Mouse (Mus musculus) cerebellum, postnatal 36 days (tissue): Measurements from ENCODE around the gene Mcpt4.
A peak's percentile ranks its signal among the peaks of the same experiment; 100 is the strongest.
"Not testable (repeated sequence)": the region's sequence is repeated elsewhere in the genome, so short reads cannot be mapped to it uniquely, and the experiment has no call there.

Experiments used
- DNase-seq, 2 experiments: peaks; one replicate each; pipeline ENCODE4 v3.0.0; 2021 to 2022; ENCODE audit warnings: mixed read lengths in 2 of 2

Gene Mcpt4

DNA sequence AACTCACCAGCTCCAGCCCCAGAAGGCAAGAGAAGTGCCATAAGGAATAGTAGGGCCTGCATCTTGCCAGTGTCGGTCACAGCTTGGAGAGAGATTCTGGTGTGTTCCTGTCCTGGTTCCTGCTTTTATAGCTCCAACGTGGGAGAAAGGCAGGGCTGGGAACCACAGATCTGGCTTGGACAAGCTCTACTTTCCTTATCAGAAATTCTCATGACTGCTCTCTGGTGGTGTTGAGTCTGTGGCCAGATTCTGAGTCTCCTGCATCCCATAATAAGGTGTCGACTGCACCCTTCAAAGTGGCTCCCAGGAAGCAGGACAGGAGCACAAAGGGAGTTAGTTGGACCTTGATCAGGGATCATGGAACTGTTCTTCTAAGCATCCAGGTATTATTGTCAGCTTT lies at the start of gene Mcpt4:
Mcpt4 (minus strand) TSS at position 101 of the 400 bp plus-strand sequence.
- DNase-seq: not testable (repeated sequence)

DNA sequence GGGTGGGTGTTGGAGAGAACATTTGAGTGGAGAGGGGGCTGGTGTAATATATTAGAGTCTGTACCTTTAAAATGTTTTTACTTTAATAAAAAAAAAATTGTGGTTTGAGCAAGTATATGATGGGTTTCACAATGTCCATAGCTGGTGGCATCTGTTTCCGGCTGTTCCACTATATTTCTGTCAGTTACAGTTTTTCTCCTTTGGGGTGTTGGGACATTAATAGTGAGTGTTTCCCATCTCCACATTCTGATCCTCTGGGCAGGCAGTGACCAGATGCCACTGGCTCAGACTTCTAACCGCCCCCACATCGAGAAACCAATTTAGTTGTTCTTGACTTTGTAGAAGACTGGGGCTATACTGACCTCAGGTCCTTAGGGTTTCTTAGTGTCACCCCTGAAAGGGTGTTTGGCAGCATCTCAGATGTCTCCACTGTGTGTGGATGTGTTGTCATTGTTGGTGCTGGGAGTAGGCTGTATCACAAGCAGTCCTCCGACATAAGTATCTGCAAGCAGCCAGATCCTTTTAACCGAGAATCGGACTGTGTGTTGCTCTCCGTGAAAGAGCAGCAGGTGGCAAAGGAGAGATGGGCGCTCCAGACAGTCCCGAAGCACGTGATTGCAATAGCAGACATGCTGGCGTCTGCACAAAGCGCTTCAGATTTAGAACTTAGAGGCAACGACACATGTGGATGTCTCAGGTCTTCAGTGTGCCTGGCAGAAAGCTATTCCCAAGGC lies 43.5 kb upstream of the Mcpt4 start:
- DNase-seq: no peak

DNA sequence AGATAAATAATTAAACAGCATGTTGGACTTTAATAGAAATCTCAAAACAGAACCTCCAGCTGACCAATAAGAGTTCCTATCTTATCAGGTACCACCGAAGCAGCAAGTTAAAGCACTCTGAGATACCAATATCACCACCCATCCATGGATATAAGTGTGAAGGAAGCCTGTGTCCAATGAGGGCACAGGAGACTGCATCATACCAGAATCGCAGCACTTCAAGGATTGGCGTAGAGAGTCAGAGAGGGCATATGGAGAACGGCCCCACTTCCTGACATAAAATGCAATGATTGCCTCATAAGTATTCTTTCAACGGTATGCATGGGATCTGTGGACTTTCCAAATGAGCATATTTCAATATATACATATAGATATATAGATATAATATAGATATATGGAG lies 42.9 kb upstream of the Mcpt4 start:
- no peak for DNase-seq

DNA sequence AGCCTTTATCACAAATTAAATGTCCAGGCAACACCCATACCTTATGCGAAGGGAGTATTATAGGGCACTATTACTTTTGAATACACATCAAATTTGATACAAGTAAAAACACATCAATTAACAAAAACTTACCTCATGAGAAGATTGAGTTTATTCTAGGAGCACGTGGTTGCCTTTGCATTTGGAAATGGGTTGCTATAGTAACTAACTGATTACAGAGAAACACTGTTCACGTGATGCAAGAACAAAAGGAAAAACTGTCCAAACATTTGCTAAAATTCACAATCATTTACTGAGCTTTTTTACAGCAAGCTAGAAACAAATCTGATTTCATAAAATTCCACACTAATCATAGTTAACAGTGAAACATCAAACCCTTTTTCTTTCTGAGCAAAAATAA lies 41.3 kb upstream of the Mcpt4 start:
- no peak for DNase-seq

DNA sequence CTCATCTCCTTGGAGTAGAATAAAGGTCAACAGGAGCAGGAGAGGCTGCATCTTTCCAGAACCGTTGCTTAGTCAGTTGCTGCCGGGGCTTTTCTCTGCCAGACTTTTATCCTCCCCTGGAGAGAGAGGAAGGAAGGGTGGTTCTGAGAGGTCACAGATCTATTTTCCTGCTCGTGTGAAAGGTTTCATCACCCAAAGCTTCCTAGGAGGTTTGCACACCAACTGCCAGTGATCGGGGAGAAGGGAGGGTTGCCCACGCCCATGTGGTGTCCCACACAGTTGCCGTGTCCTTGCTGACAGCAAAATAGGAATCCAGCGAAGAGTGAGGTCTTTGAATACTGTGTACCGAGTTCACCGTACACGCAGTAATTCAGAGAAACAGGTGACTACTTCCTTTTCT lies 40.3 kb upstream of the Mcpt4 start, which contains the start of gene Ctsg:
Ctsg (minus strand) TSS at position 189 of the 400 bp plus-strand sequence.
- no peak for DNase-seq

DNA sequence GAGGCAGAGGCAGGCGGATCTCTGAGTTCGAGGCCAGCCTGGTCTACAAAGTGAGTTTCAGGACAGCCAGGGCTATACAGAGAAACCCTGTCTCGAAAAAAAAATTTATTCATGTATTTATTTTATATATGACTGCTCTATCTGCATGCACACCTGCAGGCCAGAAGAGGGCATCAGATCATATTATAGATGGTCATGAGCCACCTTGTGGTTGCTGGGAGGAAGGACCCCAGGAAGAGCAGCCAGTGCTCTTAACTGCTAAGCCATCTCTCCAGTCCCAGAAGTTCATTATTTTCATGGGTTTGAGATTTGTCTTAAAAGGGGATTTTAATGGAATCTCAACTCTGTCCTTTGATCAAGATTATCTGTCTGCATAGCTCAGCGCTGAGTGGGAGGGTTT lies 36.8 kb upstream of the Mcpt4 start:
- no peak for DNase-seq

DNA sequence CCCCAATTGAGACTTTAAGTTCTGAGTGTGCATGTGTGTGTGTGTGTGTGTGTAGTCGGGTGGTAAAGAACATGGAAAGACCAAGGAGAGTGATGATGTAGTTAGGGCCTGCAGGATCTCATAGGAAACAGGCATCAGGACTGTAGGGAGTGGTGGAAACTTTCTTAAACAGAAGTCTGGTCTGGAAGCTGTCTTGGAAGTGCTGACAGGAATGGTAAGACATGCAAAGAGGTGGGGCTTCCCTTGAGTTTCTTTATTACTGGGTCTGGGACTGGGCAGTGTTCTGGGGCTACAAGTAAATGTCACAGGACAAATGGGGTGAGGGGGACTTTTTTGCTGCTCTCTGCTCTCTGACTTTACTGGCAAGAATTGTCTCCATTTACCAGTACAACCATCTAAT lies 35.5 kb upstream of the Mcpt4 start:
- no peak for DNase-seq

DNA sequence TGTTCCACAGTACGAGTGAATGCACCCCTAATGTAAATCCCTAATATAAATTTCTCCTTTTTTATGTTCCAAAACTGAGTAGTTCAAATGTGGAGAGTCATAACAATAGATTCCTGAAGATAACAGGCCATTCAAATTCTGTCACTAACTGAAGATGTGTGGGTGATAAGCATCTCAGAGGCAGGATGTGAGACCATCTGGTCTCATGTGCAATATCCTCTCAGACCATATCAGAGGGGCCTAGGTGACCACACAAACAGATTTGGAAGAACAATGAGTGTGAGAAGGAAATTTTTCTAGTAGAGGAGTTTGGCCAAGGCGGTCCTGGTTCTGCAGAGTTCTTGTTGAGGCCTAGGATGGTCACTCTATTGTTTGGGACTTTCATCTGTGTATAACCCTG lies 31.2 kb upstream of the Mcpt4 start:
- DNase-seq: no peak

DNA sequence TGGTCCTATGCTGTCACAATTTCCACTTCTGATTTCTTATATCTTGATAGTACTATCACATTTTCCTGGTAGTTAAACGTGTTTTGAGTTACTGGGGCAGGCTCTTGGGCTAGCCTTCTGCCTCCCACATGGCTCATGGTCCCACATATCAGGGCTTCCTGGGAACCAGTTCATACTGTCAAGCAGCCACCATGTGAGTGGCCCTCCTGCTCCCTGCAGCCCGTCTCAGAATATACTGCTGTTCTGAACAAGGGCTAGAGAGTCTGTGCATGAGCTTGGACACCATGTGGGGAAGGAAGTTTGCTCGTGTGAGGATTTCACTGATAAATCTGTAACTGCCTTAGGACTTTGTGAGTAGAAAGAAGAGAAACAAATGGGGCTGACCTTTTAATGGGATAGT lies 24.6 kb upstream of the Mcpt4 start:
- no peak for DNase-seq

DNA sequence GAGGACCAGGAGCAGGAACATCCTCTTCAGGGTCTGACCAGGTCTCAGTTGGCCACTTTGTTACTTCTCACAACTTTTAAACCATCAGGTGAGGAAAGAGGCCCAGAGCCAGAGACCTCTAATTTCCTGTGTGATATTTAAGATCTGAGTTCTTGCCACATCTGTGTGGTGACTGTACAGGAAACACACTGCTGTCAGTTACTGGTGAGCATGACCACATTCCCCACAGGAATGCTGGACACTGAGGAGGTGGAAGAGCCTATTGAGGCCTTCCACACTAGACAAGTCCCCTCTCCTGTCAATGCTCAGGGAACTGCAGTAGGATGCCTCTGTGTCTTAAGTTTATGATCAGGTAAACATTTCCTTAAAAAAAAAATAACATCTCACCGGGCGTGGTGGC lies 23.1 kb upstream of the Mcpt4 start, which contains the start of gene Mcpt8:
Mcpt8 (minus strand) TSS at position 107 of the 400 bp plus-strand sequence.
- DNase-seq: no peak

DNA sequence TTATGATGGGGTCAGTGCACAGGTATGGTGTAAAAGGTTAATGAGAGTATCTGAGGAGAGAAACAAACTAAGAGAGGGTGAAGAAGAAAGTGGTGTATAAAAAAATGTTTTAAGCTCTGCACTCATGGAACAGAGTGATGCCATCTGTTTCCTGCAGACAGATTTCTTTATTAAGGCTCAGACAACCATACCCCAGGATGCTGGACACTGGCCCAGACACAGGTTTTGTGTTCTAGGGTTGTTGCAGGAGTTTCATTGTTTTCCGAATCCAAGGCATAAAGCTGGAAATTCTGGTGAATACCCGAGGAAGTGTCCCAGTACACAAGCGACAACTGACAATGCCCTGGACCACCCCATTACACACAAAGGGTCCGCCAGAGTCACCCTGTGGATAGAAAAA lies 19.9 kb upstream of the Mcpt4 start:
- peak; percentile 50 to 51 for DNase-seq

DNA sequence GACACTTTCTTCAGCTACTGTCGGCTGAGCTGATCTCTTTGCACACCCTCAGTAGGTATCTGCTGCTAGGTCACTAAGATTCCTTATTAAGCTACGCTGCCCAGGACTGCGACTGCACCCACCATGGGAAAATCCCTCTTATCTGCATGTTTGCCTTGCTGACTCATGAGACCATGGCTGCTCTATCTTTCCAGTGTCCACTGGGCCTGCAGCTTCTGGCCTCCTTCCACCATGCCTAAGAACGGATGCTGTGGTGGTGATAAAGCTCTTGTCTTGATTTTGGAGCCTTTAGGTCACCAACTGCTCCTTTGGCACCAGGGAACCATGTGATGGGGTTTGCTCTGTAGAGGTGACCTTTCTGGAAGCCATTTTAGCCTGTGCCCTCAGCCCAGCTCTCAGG lies 4.4 kb downstream of the Mcpt4 start:
- no peak for DNase-seq

DNA sequence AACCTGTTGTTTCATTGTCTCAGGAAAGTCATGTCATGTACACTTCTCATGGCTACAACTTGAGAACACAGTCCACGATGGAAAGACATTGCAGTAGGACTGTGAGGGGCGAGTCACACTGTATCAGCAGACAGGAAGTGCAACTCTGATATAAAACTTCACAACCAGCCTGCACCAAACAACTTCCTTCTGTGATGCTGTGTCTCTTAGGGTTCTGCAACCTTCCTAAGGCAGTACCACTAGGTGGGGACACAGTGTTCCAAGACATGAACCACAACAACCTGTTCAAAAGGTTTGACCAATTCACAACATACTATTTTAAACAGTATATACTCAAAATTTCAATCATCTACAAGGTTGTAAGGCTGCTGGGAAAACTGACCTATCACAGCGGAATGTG lies 6.7 kb downstream of the Mcpt4 start:
- DNase-seq: no peak

DNA sequence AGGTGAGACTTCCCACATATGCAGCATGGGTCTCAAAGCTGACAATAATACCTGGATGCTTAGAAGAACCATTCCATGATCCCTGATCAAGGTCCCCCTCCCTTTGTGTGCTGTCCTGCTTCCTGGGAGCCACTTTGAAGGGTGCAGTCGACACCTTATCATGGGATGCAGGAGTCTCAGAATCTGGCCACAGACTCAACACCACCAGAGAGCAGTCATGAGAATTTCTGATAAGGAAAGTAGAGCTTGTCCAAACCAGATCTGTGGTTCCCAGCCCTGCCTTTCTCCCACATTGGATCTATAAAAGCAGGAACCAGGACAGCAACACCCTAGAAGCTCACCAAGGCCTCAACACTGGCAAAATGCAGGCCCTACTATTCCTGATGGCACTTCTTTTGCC lies 20.3 kb downstream of the Mcpt4 start, which contains the start of gene Mcpt2:
Mcpt2 (plus strand) TSS at position 250 of the 400 bp plus-strand sequence.
- DNase-seq: not testable (repeated sequence)

DNA sequence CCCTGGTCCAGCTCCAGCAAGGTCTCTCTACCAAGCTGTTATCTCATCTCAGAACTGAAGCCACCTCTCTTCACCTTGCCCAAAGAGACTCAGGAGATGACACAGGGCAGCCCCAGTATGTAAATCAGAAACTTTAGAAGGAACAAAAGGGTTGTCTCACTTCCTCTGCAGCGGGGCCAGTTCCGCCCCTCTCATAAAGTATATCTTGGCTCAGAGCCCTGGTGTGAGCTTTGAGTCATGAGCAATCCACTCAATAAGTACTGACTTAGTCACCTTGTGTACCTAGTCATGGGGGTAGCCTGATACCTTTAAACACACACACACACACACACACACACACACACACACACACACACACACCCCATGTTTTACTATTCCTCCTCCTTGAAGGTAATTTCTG lies 27.7 kb downstream of the Mcpt4 start:
- no peak for DNase-seq

DNA sequence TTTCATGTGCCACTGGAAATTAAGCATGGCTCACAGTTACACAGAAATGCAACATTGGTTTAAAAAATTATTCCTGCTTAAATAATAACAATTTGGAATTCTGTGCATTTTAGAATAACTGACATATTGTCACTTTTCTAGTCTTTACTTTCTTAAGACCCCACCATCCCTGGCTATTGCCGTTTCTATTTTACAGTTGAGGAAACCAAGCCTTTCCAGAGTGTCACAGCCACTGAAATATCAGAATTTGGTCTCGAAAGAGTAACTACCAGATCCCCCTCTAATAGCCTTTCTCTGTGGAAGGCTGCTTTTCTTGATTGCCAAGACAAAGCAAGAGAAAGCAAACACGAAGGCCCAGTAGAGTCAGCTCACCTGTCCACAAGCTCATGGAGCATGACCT lies 31.7 kb downstream of the Mcpt4 start, which contains the start of gene Mcpt9:
Mcpt9 (minus strand) TSS at position 101 of the 400 bp plus-strand sequence.
- DNase-seq: not testable (repeated sequence)

DNA sequence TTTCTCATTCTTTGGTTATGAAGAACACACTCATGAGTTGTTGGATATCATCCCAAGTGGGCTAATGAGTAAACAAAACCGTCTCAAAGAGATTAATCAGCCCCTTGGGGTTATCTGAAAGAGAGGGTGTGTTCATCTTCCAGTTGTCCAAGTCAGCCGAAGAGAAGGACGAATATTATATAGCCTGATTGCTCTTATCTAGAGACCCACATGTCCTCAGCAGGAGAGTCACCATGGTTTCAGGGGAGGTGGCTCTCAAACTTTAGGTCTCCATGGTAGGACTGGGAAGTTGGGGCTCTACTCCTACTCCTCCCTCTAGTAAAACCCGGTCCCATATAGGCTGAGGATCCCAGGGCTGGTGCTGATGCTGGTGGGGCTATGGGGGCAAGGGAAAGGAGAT lies 40.8 kb downstream of the Mcpt4 start:
- DNase-seq: not testable (repeated sequence)

DNA sequence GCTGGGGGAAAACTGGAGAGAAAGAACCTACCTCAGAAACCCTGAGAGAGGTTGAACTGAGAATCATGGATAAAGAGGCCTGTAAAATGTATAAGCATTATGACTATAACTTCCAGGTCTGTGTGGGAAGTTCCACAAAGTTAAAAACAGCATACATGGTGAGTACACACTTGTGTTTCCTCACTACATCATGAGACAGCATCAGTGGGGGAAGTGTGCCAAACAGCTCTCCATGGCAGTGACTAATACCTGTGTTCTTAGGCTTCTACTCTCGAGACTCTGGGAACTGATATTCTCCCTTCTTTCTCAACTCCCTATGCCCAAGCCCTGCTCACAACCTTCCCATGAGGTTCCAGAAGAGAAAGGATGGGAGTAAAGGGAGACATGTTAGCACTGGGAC lies 42.7 kb downstream of the Mcpt4 start:
- no peak for DNase-seq

DNA sequence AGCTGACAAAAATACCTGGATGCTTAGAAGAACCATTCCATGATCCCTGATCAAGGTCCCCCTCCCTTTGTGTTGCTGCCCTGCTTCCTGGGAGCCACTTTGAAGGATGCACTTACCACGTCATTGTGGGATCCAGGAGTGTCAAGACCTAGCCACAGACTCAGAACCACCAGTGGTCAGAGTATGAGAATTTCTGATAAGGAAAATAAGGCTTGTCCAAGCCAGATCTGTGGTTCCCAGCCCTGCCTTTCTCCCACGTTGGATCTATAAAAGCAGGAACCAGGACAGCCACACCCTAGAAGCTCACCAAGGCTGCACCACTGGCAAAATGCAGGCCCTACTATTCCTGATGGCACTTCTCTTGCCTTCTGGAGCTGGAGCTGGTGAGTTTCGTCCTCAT lies 44.4 kb downstream of the Mcpt4 start, which contains the start of gene Mcpt1:
Mcpt1 (plus strand) TSS at position 301 of the 400 bp plus-strand sequence.
- not testable (repeated sequence) for DNase-seq

DNA sequence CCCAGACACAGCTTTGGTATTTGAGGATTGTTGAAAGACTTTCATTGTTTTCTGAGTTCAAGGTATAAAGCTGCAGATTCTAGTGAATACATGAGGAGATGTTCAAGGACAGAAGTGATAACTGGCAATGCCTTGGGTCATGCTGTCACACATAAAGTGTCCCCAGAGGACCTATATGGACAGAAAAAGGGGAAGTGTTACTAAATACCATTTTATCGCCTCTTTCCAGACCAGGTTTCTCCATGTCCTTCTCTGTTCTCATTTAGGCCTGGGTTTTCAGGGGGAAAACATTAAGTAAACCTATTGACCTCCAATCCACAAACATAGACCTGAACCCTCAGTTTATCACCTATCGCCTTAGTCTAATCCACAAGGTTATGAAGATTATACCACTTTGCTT lies 48.2 kb downstream of the Mcpt4 start:
- DNase-seq: no peak

DNA sequence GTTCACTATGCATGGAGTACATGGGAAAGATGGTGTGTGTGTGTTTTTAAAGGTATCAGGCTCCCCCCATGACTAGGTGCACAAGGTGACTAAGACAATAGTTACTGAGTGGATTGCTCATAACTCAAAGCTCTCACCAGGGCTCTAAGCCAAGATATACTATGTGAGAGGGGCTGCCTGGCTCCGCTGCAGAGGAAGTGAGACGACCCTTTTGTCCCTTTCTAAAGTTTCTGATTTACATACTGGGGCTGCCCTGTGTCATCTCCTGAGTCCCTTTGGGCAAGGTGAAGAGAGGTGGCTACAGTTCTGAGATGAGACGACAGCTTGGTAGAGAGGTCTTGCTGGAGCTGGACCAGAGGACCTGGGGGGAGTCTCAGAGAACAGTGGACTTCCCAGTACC lies 49.0 kb downstream of the Mcpt4 start:
- no peak for DNase-seq
